Mouse (Mus musculus) hindbrain, embryonic 16.5 days (tissue): ENCODE results near the gene Ptprn2. TPM values are rescaled to one million over a fixed set of nuclear protein-coding genes. Genes with fewer than 3 reads are reported as not detected.
A peak's percentile ranks its signal among the peaks of the same experiment; 100 is the strongest.

ENCODE experiments used
- ATAC-seq: fragments of 200-750 bp; cut with Nextera tagmentation; 2 replicates; pipeline ENCODE4 v1.8.0; 2017; ENCODE audit warnings: moderate TSS enrichment, moderate library complexity
- H3K27ac ChIP-seq: fragments of 300-500 bp; sonication (generic); 2 replicates; pipeline ENCODE4 v1.5.1; 2014; ENCODE audit warnings: low read depth, mild to moderate bottlenecking, control low read depth, low read length, moderate library complexity
- H3K27me3 ChIP-seq: fragments of 300-500 bp; sonication (generic); replicated peaks from 2 replicates; pipeline ENCODE4 v1.6.1; 2014; ENCODE audit warnings: low read length; ENCODE audit not compliant: control insufficient read depth, insufficient read depth
- H3K36me3 ChIP-seq: fragments of 300-500 bp; sonication (generic); 2 replicates; pipeline ENCODE4 v1.6.1; 2014; ENCODE audit warnings: mild to moderate bottlenecking, low read length, moderate library complexity, mixed read lengths; ENCODE audit not compliant: control insufficient read depth, insufficient read depth
- H3K4me1 ChIP-seq: fragments of 300-500 bp; sonication (generic); 2 replicates; pipeline ENCODE4 v1.6.1; 2014; ENCODE audit warnings: low read depth, low read length; ENCODE audit not compliant: control insufficient read depth, insufficient read depth
- H3K4me2 ChIP-seq: fragments of 300-500 bp; sonication (generic); 2 replicates; pipeline ENCODE4 v1.6.1; 2014; ENCODE audit warnings: mild to moderate bottlenecking, low read length, control low read depth, moderate library complexity
- H3K4me3 ChIP-seq: fragments of 300-500 bp; sonication (generic); 2 replicates; pipeline ENCODE4 v1.5.1; 2014; ENCODE audit warnings: mild to moderate bottlenecking, low read length, control low read depth, moderate library complexity
- H3K9ac ChIP-seq: fragments of 300-500 bp; sonication (generic); 2 replicates; pipeline ENCODE4 v1.6.1; 2014; ENCODE audit warnings: low read depth, mild to moderate bottlenecking, control low read depth, low read length, moderate library complexity
- H3K9me3 ChIP-seq: fragments of 300-500 bp; sonication (generic); 2 replicates; pipeline ENCODE4 v1.6.1; 2014; ENCODE audit warnings: mild to moderate bottlenecking, low read length, moderate library complexity; ENCODE audit not compliant: control insufficient read depth
- WGBS: fragments of 180-500 bp; shearing (Covaris S2); extraction: QIAGEN DNeasy Blood & Tissue Kit; methylation state at CpG from one replicate; pipeline ENCODE4 v1.1.7; 2014; 5-methylcytosine and 5-hydroxymethylcytosine counted together
- polyA plus RNA-seq: library from polyadenylated mRNA; unstranded; fragments of >200 nt; fragmentation: Nextera tagmentation; extraction: Ambion mirVana; gene quantifications from 2 replicates; pipeline ENCODE4 v1.2.1, GENCODE M21; 2015

Gene Ptprn2
- polyA plus RNA-seq, 1 experiment from 2014 or later = 11.7 TPM

GRCm38 (mm10) chr12:116709535-116709934 is 224.0 kb downstream of the Ptprn2 start:
- 69% methylated on average over 5 of the region's 5 CpGs for WGBS
- H3K4me3 ChIP-seq = no peak overlapping the region
- H3K27me3 ChIP-seq = no peaks in the 10 kb centered on the region
- H3K4me1 ChIP-seq = peaks cover 8% of the 10 kb centered on the region; the same call in 1 of the 2 replicates
- H3K27ac ChIP-seq = peak overlapping the region; percentile 55
- H3K9me3 ChIP-seq = no peaks in the 10 kb centered on the region
- no peak overlapping the region for H3K4me2 ChIP-seq
- ATAC-seq = peak; percentile 63
- no peak overlapping the region for H3K9ac ChIP-seq
- H3K36me3 ChIP-seq = no peaks in the 10 kb centered on the region

- no peaks in the 10 kb centered on the region for H3K27me3 ChIP-seq
- peak; percentile 59 for ATAC-seq
- 38% methylated on average over 3 of the region's 3 CpGs for WGBS
- H3K9ac ChIP-seq = no peak overlapping the region
- H3K9me3 ChIP-seq = no peaks in the 10 kb centered on the region
- peaks cover 8% of the 10 kb centered on the region; the same call in 1 of the 2 replicates for H3K4me1 ChIP-seq
- no peak overlapping the region for H3K4me3 ChIP-seq
- H3K27ac ChIP-seq = no peak overlapping the region
- no peaks in the 10 kb centered on the region for H3K36me3 ChIP-seq
- no peak overlapping the region for H3K4me2 ChIP-seq
Measured at GRCm38 (mm10) chr12:116710716-116711115, 225.2 kb downstream of the Ptprn2 start.

- Histone ChIP-seq H3K9me3 (no peaks in the 10 kb centered on the region), H3K27me3 (no peaks in the 10 kb centered on the region), H3K27ac (peak overlapping the region; percentile 23; the same call in 1 of the 2 replicates), H3K9ac (no peak overlapping the region), H3K4me1 (peaks cover 8% of the 10 kb centered on the region; the same call in 1 of the 2 replicates), H3K36me3 (no peaks in the 10 kb centered on the region), H3K4me3 (no peak overlapping the region), H3K4me2 (no peak overlapping the region)
- peak; percentile 43 for ATAC-seq
- WGBS = 74% methylated on average over 6 of the region's 6 CpGs
Measured at GRCm38 (mm10) chr12:116711133-116711532, 225.6 kb downstream of the Ptprn2 start.

GRCm38 (mm10) chr12:116713096-116713495 is 227.6 kb downstream of the Ptprn2 start:
- peaks cover 8% of the 10 kb centered on the region; the same call in 1 of the 2 replicates for H3K4me1 ChIP-seq
- H3K27me3 ChIP-seq = no peaks in the 10 kb centered on the region
- no peak overlapping the region for H3K9ac ChIP-seq
- H3K4me3 ChIP-seq = no peak overlapping the region
- no peaks in the 10 kb centered on the region for H3K36me3 ChIP-seq
- no peak overlapping the region for H3K4me2 ChIP-seq
- no peaks in the 10 kb centered on the region for H3K9me3 ChIP-seq
- ATAC-seq = no peak
- no peak overlapping the region for H3K27ac ChIP-seq

- H3K4me2 ChIP-seq = no peak overlapping the region
- no peaks in the 10 kb centered on the region for H3K9me3 ChIP-seq
- no peak overlapping the region for H3K9ac ChIP-seq
- H3K4me3 ChIP-seq = no peak overlapping the region
- WGBS = 57% methylated on average over 2 of the region's 2 CpGs
- no peaks in the 10 kb centered on the region for H3K27me3 ChIP-seq
- no peaks in the 10 kb centered on the region for H3K36me3 ChIP-seq
- H3K4me1 ChIP-seq = no peaks in the 10 kb centered on the region
- H3K27ac ChIP-seq = no peak overlapping the region
- no peak for ATAC-seq
Measured at GRCm38 (mm10) chr12:116721062-116721461, 235.5 kb downstream of the Ptprn2 start.

GRCm38 (mm10) chr12:116740141-116740540 is 254.6 kb downstream of the Ptprn2 start:
- Histone ChIP-seq H3K4me1 (no peaks in the 10 kb centered on the region), H3K9me3 (no peaks in the 10 kb centered on the region), H3K4me2 (no peak overlapping the region), H3K27ac (no peak overlapping the region), H3K9ac (no peak overlapping the region), H3K36me3 (no peaks in the 10 kb centered on the region), H3K4me3 (no peak overlapping the region), H3K27me3 (no peaks in the 10 kb centered on the region)
- no peak for ATAC-seq
- 92% methylated on average over 5 of the region's 5 CpGs for WGBS

- no peaks in the 10 kb centered on the region for H3K9me3 ChIP-seq
- H3K36me3 ChIP-seq = no peaks in the 10 kb centered on the region
- H3K4me2 ChIP-seq = no peak overlapping the region
- no peak overlapping the region for H3K27ac ChIP-seq
- ATAC-seq = 0 out of 2 replicates have a peak, but pooled peaks have one; percentile 15
- H3K9ac ChIP-seq = no peak overlapping the region
- H3K4me3 ChIP-seq = no peak overlapping the region
- H3K4me1 ChIP-seq = no peaks in the 10 kb centered on the region
- H3K27me3 ChIP-seq = no peaks in the 10 kb centered on the region
Measured at GRCm38 (mm10) chr12:116741300-116741699, 255.8 kb downstream of the Ptprn2 start.

GRCm38 (mm10) chr12:116746401-116746800 is 260.9 kb downstream of the Ptprn2 start:
- no peak for ATAC-seq
- 89% methylated on average over 2 of the region's 2 CpGs for WGBS
- no peaks in the 10 kb centered on the region for H3K9me3 ChIP-seq
- no peak overlapping the region for H3K9ac ChIP-seq
- no peaks in the 10 kb centered on the region for H3K4me1 ChIP-seq
- H3K4me3 ChIP-seq = no peak overlapping the region
- H3K27me3 ChIP-seq = no peaks in the 10 kb centered on the region
- H3K4me2 ChIP-seq = no peak overlapping the region
- H3K27ac ChIP-seq = no peak overlapping the region; the same call in 1 of the 2 replicates
- no peaks in the 10 kb centered on the region for H3K36me3 ChIP-seq

GRCm38 (mm10) chr12:116752784-116753183 is 267.3 kb downstream of the Ptprn2 start:
- Histone ChIP-seq H3K4me3 (no peak overlapping the region), H3K9ac (no peak overlapping the region), H3K36me3 (no peaks in the 10 kb centered on the region), H3K9me3 (no peaks in the 10 kb centered on the region), H3K4me2 (no peak overlapping the region), H3K27ac (no peak overlapping the region), H3K27me3 (no peaks in the 10 kb centered on the region), H3K4me1 (no peaks in the 10 kb centered on the region)
- ATAC-seq = no peak
- WGBS = 90% methylated on average over 1 of the region's 1 CpGs

- Histone ChIP-seq H3K27ac (no peak overlapping the region), H3K4me1 (no peaks in the 10 kb centered on the region), H3K4me2 (no peak overlapping the region), H3K36me3 (no peaks in the 10 kb centered on the region), H3K27me3 (no peaks in the 10 kb centered on the region), H3K9me3 (no peaks in the 10 kb centered on the region), H3K9ac (no peak overlapping the region), H3K4me3 (no peak overlapping the region)
- no peak for ATAC-seq
Measured at GRCm38 (mm10) chr12:116763961-116764360, 278.4 kb downstream of the Ptprn2 start.
